Mouse (Mus musculus): ENCODE data around the gene Babam2.

DNA sequence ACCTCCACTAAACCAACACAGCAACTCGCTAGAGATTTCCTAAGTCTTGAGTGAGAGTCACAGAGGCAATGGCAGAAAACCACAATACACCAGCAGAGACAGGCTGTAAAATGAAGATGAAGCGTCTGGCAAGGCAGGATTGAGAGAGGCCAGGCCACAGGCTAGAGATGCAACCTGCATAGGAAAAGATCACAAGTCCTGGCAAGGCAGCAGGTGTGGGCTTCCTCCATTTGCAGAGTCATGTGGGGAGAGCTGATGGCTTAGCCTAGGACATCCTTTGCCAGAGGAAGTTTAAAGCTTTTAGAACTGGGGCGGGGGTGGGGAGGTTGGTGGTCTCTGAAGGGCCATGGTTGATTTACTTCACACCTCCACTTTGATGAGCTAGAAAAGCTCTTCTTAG, 264.9 kb downstream of the Babam2 start:
- TF ChIP-seq ZC3H11A (IDR thresholded peaks at IDR 0.05; ENCODE audit: borderline replicate concordance, low read depth, low read length): no peak
- no peak for TF ChIP-seq ZNF384 (IDR thresholded peaks at IDR 0.05; ENCODE audit: low read depth, low read length)
- TF ChIP-seq HCFC1 (IDR thresholded peaks at IDR 0.05; ENCODE audit: borderline replicate concordance, insufficient read depth, low read length): no peak
- no peak for TF ChIP-seq MAFK (IDR thresholded peaks at IDR 0.05; ENCODE audit: insufficient read depth, low read depth, low read length)
- no peak for TF ChIP-seq CHD2 (IDR thresholded peaks at IDR 0.05; ENCODE audit: low read depth, low read length)

All from ES-E14 (cell line).